Mouse (Mus musculus) heart, postnatal 14 days (tissue): ENCODE data around the gene Qrich1. TPM values are rescaled to one million over a fixed set of nuclear protein-coding genes. Genes with fewer than 3 reads are reported as not detected.

Source experiments
- microRNA-seq, 2 experiments: library from miRNA; unstranded; fragments of <30 nt; microRNA quantifications; one replicate each; pipeline ENCODE4 v1.2.0; 2021 to 2022
- total RNA-seq, 2 experiments: library from RNA; stranded (reverse); gene quantifications; 2 replicates each; pipeline ENCODE4 v1.2.3; 2021

Gene Qrich1
- total RNA-seq, 2 experiments from 2014 or later = 68.4 to 70.1 TPM

Small RNA genes within 50 kb of the gene (microRNA-seq; reads per million reads assigned to microRNA genes)
- gene Gm24083 = 0 reads per million in 2 experiments
- gene Mir191 = 0 reads per million in 2 experiments
- gene Mir425 = 890 to 1,083 reads per million in 2 experiments

Other genes with a start within 250 kb of the Qrich1 start
- gene Nicn1, start 226.4 kb upstream of the Qrich1 start, total RNA-seq = 10 to 100 TPM; 18.4 to 19.8 TPM
- gene Amt, start 220.0 kb upstream of the Qrich1 start, total RNA-seq = 1 to 10 TPM; 5.4 to 7.0 TPM
- 100 to 1,000 TPM; 250 to 262 TPM for gene Rhoa, start 210.7 kb upstream of the Qrich1 start, total RNA-seq
- 10 to 100 TPM; 25.4 to 25.5 TPM for gene Tcta, start 210.6 kb upstream of the Qrich1 start, total RNA-seq
- 100 to 1,000 TPM; 156 to 161 TPM for gene Gpx1, start 177.9 kb upstream of the Qrich1 start, total RNA-seq
- gene Usp4, start 169.0 kb upstream of the Qrich1 start, total RNA-seq = 10 to 100 TPM; 76.5 to 83.6 TPM
- gene 1700102P08Rik, start 124.0 kb upstream of the Qrich1 start, total RNA-seq = under 1 TPM; 0.67 to 0.90 TPM
- gene Ccdc36, start 88.3 kb upstream of the Qrich1 start, total RNA-seq = not detected
- not detected for gene BC048562, start 80.3 kb upstream of the Qrich1 start, total RNA-seq
- gene Ccdc71, start 56.3 kb upstream of the Qrich1 start, total RNA-seq = 10 to 100 TPM; 23.6 to 29.4 TPM
- gene Klhdc8b, start 55.2 kb upstream of the Qrich1 start, total RNA-seq = 10 to 100 TPM; 15.0 to 15.2 TPM
- gene Lamb2, start 37.1 kb upstream of the Qrich1 start, total RNA-seq = 100 to 1,000 TPM; 355 to 379 TPM
- 100 to 1,000 TPM; 101 to 108 TPM for gene Usp19, start 26.2 kb upstream of the Qrich1 start, total RNA-seq
- 10 to 100 TPM; 75.9 to 81.0 TPM for gene Qars, start 9.1 kb upstream of the Qrich1 start, total RNA-seq
- gene Impdh2, start 43.5 kb downstream of the Qrich1 start, total RNA-seq = 10 to 100 TPM; 47.0 to 54.5 TPM
- gene Ndufaf3, start 50.6 kb downstream of the Qrich1 start, total RNA-seq = 10 to 100 TPM; 53.1 to 59.8 TPM
- 10 to 100 TPM; 18.7 to 21.4 TPM for gene Dalrd3, start 53.1 kb downstream of the Qrich1 start, total RNA-seq
- 10 to 100 TPM; 21.2 to 23.9 TPM for gene Wdr6, start 61.9 kb downstream of the Qrich1 start, total RNA-seq
- gene P4htm, start 80.9 kb downstream of the Qrich1 start, total RNA-seq = 10 to 100 TPM; 14.3 to 16.6 TPM
- 10 to 100 TPM; 47.7 to 48.0 TPM for gene Arih2, start 132.6 kb downstream of the Qrich1 start, total RNA-seq
- 100 to 1,000 TPM; 222 to 228 TPM for gene Slc25a20, start 145.3 kb downstream of the Qrich1 start, total RNA-seq
- gene Prkar2a, start 172.5 kb downstream of the Qrich1 start, total RNA-seq = 10 to 100 TPM; 74.3 to 75.9 TPM